Mouse (Mus musculus): ENCODE data around the gene Heyl.
"Not testable (repeated sequence)": the region's sequence is repeated elsewhere in the genome, so short reads cannot be mapped to it uniquely, and the experiment has no call there.

Heyl gene

GRCm38 (mm10) chr4:123232841-123233240, 515 bp upstream of the Heyl start:
- DNase-seq (ENCODE audit: low read depth, low spot score), result no peak

- DNase-seq (ENCODE audit: low read depth, low spot score), result no peak
Measured at GRCm38 (mm10) chr4:123235835-123236430, 2.6 kb downstream of the Heyl start.

GRCm38 (mm10) chr4:123236431-123237031, 3.2 kb downstream of the Heyl start:
- no peak for DNase-seq (ENCODE audit: low read depth, low spot score)

- no peak for DNase-seq (ENCODE audit: low read depth, low spot score)
Measured at GRCm38 (mm10) chr4:123237386-123238266, 4.3 kb downstream of the Heyl start.

- no peak for DNase-seq (ENCODE audit: low read depth, low spot score)
Measured at GRCm38 (mm10) chr4:123239361-123240203, 6.2 kb downstream of the Heyl start.

GRCm38 (mm10) chr4:123246221-123246620, 12.9 kb downstream of the Heyl start:
- DNase-seq (ENCODE audit: low read depth, low spot score), result no peak

GRCm38 (mm10) chr4:123246651-123247050, 13.3 kb downstream of the Heyl start:
- no peak for DNase-seq (ENCODE audit: low read depth, low spot score)

- DNase-seq (ENCODE audit: low read depth, low spot score), result no peak
Measured at GRCm38 (mm10) chr4:123247147-123247880, 14.0 kb downstream of the Heyl start.

GRCm38 (mm10) chr4:123248971-123249567, 15.7 kb downstream of the Heyl start:
- DNase-seq (ENCODE audit: low read depth, low spot score), result peak; percentile 52

GRCm38 (mm10) chr4:123252214-123252613, 18.9 kb downstream of the Heyl start:
- no peak for DNase-seq (ENCODE audit: low read depth, low spot score)

- peak; percentile 50 for DNase-seq (ENCODE audit: low read depth, low spot score)
Measured at GRCm38 (mm10) chr4:123254617-123255016, 21.3 kb downstream of the Heyl start.

GRCm38 (mm10) chr4:123260071-123260746, 26.9 kb downstream of the Heyl start:
- DNase-seq (ENCODE audit: low read depth, low spot score), result no peak

GRCm38 (mm10) chr4:123261721-123262401, 28.5 kb downstream of the Heyl start, which contains the start of gene Pabpc4:
Gene Pabpc4, plus strand, starts transcription at chr4:123262351.
- no peak for DNase-seq (ENCODE audit: low read depth, low spot score)

- DNase-seq (ENCODE audit: low read depth, low spot score), result no peak
Measured at GRCm38 (mm10) chr4:123271063-123271462, 37.7 kb downstream of the Heyl start.

GRCm38 (mm10) chr4:123280117-123280516, 46.8 kb downstream of the Heyl start:
- no peak for DNase-seq (ENCODE audit: low read depth, low spot score)

- peak; percentile 52 for DNase-seq (ENCODE audit: low read depth, low spot score)
Measured at GRCm38 (mm10) chr4:123282500-123282899, 49.1 kb downstream of the Heyl start.

- DNase-seq (ENCODE audit: low read depth, low spot score), result not testable (repeated sequence)
Measured at GRCm38 (mm10) chr4:123282915-123283674, 49.7 kb downstream of the Heyl start.

- not testable (repeated sequence) for DNase-seq (ENCODE audit: low read depth, low spot score)
Measured at GRCm38 (mm10) chr4:123283675-123284064, 50.3 kb downstream of the Heyl start.
